Mouse (Mus musculus) naive thymus-derived CD4-positive, alpha-beta T cell, adult 2 months (primary cell): ENCODE data around the gene Plcg2.

ENCODE experiments used
- DNase-seq: peaks from one replicate; pipeline ENCODE4 v3.0.0-alpha.2; 2011; ENCODE audit warnings: low read depth

Plcg2 gene

DNA sequence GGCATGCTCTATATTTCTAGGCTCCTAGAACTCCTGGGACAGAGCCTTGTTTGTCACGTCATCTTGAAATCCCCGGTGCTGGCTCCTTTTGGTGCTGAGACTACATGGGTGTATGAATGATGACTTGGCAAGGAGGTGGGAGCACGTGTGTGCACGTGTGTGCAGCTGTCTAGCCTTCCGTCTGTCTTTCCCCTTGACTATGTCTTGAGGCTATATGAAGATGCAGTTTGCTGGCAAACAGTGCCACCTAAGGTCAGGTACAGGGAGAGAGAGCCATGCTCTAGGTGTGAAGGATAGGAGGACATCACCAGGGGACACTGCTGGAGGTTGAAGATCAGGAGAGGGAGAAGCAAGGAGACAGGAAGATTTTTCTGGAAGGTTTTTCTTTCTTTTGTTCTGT, 49.9 kb downstream of the Plcg2 start:
- DNase-seq = peak; percentile 60

DNA sequence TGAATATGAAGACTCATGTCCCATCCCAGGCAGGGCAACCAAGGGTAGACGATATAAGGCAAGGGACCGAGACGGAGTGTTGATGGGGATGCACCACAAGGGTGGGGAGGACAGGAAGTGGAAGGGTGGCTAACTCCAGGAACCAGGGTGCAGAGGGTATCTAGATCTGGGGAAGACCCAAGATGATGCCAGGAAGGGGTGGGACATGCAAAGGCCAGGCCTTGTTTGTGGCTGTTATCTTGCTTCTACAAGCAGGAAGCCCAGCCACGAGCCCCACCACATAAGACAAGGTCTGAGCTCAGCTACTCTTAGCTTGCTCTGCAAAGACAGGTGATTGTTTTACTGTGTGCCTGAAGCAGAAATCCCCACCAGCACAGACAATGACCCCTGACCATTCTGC, 50.4 kb downstream of the Plcg2 start:
- peak; percentile 77 for DNase-seq

DNA sequence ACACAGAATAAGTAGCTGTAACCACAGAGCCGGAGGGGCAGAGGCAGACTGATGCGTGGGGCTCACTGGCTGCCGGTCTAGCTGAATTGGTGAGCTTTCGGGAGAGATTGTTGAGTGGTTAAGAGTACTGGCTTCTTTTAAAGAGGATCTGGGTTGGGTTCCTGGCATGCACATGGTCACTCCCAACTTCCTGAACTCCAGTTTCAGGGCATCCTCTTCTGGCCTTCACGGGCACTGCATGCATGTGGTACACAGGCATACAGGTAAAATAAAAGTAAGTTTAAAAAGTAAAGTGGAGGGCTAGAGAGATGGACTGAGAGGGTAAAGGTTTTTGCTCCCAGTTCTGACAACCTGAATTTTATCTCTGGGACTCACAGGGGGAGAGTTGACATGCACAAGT, 52.4 kb downstream of the Plcg2 start:
- DNase-seq = no peak

- no peak for DNase-seq
These were observed 62.9 kb downstream of the Plcg2 start for GRCm38 (mm10) chr8:117561014-117561413.

DNA sequence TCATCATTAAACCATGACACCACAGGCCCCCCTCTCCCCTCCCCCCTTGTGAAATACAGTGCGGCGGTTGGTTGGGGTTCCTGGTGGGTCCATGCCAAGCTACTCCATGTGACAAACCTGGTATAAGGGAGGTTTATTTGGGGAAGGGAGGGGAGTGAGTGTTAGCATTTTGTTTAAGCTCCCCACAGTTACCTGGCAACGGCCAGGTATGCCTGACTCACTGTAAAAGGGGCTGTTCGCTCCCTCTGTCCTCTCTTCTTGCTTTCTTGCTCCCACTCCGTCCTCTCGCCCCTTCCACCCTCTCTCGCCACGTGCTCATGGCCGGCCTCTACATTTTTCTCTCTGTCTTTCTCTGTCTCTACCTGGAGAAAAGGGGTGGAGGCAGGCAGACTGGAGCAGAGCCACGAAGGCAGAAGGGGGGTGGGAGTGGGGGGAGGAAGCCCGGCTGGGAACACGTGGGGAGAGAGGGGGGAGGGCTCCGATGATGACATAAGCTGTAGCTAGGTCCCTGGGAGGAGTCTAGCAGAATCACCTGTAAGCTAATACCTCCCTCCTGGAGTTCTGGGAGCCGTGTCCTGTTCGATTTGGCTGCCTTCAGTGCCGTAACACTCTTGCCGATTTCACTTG, 63.8 kb downstream of the Plcg2 start:
- DNase-seq = no peak

DNA sequence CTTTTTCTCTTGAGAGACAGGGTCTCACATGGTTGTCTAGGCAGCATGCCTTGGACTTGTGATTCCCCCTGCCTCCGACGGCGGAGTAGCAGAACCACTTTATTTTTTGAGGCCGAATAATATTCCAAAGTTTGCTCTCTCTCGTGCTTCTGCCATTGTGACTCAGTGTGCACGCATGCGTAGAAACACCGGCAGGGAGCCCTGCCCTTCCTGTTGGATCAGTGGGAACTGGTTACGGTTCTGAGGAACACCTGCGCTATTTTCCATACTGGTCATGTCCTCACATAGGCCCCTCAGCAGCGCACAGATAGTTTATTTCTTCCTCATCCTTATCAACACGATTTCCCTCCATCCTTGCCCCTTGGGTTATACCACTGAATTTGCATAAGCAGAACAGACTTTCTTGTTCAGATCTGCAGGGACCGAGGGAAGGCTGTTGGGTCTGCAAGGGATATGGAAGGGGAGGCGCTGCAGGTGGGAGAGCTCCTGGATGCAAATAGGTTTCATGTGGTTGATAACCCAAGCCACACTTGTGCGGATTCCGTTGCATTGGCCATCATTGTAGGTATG, 64.4 kb downstream of the Plcg2 start:
- no peak for DNase-seq

DNA sequence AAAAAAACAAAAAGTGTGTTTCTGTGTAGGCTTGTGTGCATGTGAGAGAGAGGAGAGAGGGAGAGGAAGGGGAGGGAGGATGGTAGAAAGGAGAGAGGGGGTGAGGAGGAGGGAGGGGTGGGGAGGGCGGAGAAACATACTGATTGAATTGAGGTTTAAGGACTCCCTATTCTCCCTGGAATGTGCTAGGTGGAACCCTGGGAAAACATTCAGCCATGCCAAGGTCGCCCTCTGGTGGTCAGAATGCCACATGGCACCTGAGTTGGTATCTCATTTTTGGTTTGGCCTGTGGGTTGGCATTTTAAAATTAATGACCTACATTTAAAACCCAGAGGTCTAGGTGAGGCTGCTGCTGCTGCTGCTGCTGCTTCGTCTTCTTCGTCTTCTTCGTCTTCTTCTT, 71.3 kb downstream of the Plcg2 start:
- DNase-seq = peak; percentile 59

DNA sequence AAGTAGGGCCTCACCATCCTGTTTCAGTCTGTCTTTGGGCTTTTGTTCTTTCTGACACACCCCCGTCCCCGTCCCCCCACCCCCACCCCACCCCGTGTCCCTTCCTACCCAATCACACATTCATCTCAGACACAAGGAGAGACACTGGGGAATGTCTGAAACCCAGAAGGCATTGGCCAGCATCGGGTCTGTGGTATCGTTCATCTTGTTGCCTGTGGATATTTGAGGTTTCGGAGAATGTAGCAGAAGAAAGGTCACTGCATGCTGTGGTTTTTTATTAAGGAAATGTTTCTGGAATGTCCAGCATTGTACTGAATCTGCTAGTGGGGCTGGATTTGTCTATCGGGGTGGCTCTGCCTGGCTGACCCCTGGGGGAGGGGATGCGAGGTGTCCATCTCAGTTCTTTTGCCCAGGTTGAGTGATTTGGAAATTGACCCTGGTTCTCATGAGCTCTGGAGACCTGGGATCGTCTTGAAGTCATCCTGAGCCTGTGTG, 78.2 kb downstream of the Plcg2 start:
- no peak for DNase-seq

- no peak for DNase-seq
These were observed 79.0 kb downstream of the Plcg2 start for GRCm38 (mm10) chr8:117577059-117577458.

GRCm38 (mm10) chr8:117577883-117578282, 79.8 kb downstream of the Plcg2 start:
- DNase-seq = peak; percentile 23

DNA sequence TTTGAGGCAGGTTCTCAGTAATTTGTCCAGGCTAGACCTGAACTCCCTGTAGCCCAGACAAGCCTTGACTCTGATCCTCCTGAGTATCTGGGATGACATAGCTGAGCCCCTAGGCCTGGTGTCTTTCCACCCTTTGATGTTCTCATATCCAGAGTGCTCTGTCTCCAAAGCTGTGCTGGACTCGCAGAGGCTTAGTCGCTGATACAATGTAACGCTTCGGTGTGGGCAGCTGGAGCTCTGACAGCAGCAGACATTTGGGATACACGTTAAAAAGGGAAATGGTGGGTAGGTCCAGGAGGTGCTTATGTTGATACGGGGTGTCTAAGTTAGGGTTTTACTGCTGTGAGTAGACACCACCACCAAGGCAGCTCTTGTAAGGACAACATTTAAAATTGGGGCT, 80.8 kb downstream of the Plcg2 start:
- DNase-seq = no peak

DNA sequence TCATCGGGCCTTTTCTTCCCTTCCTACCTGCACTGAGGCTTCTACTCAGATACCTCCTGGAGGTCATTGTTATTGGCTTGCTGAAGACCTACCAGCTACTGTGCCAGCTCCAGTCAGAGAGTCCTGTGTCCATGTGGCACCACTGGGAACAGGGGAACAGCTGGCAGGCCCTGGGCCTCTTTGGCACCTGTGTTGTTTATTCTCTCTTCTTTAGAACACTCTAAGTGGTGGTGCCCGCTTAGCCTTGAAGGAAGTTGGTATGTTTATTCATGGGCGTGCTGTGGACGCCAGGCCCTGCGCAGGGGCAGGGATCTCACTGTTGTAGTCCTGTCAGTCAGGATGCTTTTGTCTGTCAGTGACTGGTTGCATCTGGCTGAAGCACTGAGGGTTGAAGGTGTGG, 95.8 kb downstream of the Plcg2 start:
- no peak for DNase-seq

- DNase-seq = no peak
These were observed 96.9 kb downstream of the Plcg2 start for GRCm38 (mm10) chr8:117595001-117595400.

GRCm38 (mm10) chr8:117596777-117597176, 98.7 kb downstream of the Plcg2 start:
- DNase-seq = no peak

- peak; percentile 22 for DNase-seq
These were observed 102.7 kb downstream of the Plcg2 start for GRCm38 (mm10) chr8:117600839-117601238.

DNA sequence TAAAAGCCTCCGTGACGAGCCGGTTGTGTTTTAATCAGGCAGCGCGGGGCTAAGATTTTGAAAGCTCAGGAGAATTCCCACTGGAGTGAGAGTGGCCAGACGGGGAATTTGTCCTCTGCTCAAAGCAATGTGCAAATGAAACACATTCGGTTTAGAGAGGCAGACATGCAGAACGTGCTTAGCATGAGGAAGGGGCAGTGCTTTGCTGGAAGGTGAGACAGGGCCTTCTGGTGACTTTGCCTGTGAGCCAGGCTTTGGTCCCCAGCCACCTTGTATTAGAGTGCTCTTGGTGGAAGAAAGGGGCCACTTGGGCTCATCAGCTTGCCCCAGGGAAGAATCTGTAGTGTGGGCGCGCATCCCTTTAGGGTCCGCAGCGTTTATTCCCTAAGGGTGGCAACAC, 106.0 kb downstream of the Plcg2 start:
- DNase-seq = no peak

DNA sequence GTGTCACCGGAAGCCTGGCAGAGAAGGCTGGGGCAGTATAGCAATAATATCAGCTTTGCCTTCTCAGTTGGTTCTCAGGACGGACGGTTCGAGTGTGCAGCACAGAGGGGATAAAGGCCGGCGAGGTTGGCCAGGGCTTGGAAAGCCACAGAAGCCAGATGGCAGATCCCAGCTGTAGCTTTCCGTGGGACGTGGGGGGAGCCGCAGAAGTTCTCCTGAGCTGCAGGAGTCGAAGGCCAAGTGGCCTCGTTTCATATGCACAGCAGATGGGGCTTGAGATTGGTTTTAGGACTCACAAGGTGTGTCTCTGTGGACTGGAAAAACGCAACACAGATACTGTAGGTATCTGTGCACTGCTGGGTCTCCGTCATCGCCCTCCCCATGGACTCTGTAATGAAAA, 106.6 kb downstream of the Plcg2 start:
- no peak for DNase-seq

DNA sequence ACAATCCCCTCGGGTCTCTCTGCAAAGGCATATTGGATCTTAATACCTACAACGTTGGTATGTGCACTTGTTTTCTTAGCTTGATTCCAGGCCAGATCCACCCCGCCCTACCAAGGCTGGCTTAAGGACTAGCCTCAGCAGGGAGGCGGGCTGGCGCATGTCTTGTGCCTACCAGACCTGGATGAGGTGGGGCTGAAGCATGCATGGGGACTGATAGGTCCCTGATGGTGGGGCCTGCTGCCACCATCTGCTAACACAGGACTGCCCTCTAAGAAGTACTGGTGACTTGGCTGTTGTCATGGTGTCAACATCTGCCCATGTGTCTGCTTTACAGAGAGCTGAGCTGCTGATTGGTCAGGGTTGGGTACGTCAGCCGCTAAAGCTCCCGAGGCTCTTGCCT, 107.1 kb downstream of the Plcg2 start:
- DNase-seq = no peak

- DNase-seq = no peak
These were observed 112.4 kb downstream of the Plcg2 start for GRCm38 (mm10) chr8:117610506-117610905.

GRCm38 (mm10) chr8:117612861-117613260, 114.8 kb downstream of the Plcg2 start:
- no peak for DNase-seq

DNA sequence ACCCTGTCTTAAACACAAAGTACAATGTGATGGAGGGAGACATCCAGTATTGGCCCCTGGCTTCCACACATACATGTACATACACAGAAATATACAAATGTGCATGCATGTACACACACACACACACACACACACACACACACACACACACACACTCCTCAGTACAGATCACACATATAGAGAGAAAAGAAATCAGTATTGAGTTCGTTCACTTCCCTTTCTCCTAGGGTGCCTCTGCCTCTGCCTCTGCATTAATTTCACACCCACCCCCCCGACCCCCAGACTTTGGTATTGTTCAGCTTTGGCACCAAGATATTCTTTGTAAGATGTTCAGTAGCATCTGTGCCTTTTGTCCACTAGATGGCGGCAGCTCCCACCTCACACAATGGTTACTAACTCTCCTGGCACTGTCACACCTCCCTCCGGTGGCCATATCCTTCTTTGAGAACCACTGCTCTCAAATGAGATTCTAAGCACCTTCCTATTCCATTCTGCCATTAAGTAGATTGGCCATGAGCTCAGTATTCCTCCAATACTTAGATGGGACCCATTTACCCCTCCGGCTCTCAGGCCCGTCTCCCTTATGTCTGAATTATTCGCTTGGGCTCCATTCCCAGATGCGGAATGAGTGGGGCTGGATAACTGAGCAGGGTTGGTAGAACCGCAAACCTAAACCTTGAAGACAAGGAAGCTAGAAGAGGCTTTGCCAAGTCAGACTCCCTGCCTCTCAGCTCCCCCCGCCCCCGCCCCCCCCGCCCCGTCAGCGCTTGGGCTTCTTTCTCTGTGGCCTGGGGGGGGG, 128.1 kb downstream of the Plcg2 start:
- peak; percentile 36 for DNase-seq

- no peak for DNase-seq
These were observed 129.0 kb downstream of the Plcg2 start for GRCm38 (mm10) chr8:117627096-117627495.

- DNase-seq = no peak
These were observed 134.4 kb downstream of the Plcg2 start for GRCm38 (mm10) chr8:117632532-117632931.
